Mouse (Mus musculus): ENCODE measurements around the gene Rln1.

Rln1 gene

GRCm38 (mm10) chr19:29300919-29301318 lies 33.6 kb downstream of the Rln1 start:
- in situ Hi-C loops (cut with MboI, MseI), result no loop called here

GRCm38 (mm10) chr19:29297366-29297765 lies 37.1 kb downstream of the Rln1 start:
- in situ Hi-C loops (cut with MboI, MseI), result no loop called here

GRCm38 (mm10) chr19:29296166-29296565 lies 38.3 kb downstream of the Rln1 start:
- in situ Hi-C loops (cut with MboI, MseI), result no loop called here

GRCm38 (mm10) chr19:29294756-29295155 lies 39.7 kb downstream of the Rln1 start:
- in situ Hi-C loops (cut with MboI, MseI), result no loop called here

DNA sequence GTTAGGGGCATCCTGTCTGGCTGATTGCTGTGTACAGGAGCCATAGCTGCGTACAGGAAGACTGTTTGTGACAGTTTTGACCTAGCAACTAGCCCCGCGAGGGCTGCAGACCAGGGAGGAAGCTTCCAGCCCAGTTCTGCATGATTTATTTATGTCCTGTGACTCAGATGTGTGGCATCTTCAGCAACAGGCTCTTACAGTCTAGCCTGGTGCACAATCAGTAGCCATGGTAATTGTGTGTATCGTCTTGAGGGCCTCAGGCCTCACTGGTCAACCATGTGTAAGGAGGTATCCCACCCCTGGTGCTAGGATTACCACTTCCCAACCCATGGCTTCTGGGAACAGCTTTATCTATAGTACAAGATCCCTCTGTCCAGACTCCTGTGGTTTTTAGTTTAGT lies 41.9 kb downstream of the Rln1 start:
- in situ Hi-C loops (cut with MboI, MseI), result no loop called here

GRCm38 (mm10) chr19:29291532-29291931 lies 42.9 kb downstream of the Rln1 start:
- in situ Hi-C loops (cut with MboI, MseI), result no loop called here

DNA sequence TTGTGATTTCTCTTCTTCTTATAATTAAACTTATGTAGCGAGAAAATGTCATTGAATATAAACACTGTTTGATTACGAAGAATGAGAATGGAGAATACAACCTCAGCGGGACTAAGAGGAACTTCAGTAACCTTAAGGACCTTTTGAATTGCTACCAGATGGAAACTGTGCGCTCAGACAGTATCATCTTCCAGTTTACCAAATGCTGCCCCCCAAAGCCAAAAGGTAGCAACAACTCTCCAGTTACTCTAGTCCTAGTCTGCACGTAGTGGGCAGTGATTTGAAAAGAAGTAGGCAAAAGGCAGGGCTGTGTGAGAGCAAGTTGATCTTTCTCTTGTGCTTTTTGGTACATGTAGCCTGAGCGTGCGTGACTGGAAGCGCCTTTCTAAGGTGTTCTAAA lies 46.6 kb downstream of the Rln1 start:
- in situ Hi-C loops (cut with MboI, MseI), result no loop called here

DNA sequence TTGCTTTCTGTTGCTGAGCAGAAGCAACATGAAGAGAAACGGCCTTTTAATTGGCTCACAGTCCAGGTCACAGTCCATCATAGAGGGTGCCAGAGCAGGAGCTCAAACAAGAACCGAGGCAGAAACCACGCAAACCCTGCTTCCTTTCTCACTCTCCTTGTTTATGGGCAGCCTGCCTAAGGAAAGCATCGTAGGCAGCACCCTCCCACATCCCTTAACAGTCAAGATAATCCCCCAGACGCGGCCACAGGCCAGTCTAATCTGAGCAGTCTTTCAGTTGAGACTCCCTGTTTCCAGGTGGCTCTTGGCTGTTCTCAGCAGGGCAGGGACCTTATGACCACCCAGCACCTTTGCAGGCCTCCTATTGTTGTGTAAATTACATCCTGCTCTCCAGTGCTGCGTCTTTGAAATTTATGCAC lies 49.0 kb downstream of the Rln1 start:
- in situ Hi-C loops (cut with MboI, MseI), result no loop called here
